Mouse (Mus musculus) lung, embryonic 14.5 days (tissue): ENCODE results near the gene Lhb. TPM values are rescaled to one million over a fixed set of nuclear protein-coding genes. Genes with fewer than 3 reads are reported as not detected.

Experiments
- ATAC-seq: fragments of 200-750 bp; cut with Nextera tagmentation; 2 replicates; pipeline ENCODE4 v1.8.0; 2017; ENCODE audit warnings: mild to moderate bottlenecking, moderate TSS enrichment, moderate library complexity; ENCODE audit not compliant: insufficient read depth
- DNase-seq: peaks from one replicate; pipeline ENCODE4 v3.0.0-alpha.2; 2015
- H3K27ac ChIP-seq: fragments of 300-500 bp; sonication (generic); 2 replicates; pipeline ENCODE4 v1.5.1; 2014; ENCODE audit warnings: low read depth, mild to moderate bottlenecking, moderate library complexity
- H3K27me3 ChIP-seq: fragments of 300-500 bp; sonication (generic); 2 replicates; pipeline ENCODE4 v1.6.1; 2014; ENCODE audit warnings: low read length, control low read depth; ENCODE audit not compliant: insufficient read depth
- H3K36me3 ChIP-seq: fragments of 300-500 bp; sonication (generic); 2 replicates; pipeline ENCODE4 v1.6.1; 2014; ENCODE audit warnings: control low read depth; ENCODE audit not compliant: insufficient read depth
- H3K4me1 ChIP-seq: fragments of 300-500 bp; sonication (generic); 2 replicates; pipeline ENCODE4 v1.6.1; 2014; ENCODE audit warnings: antibody characterized with exemption, control low read depth; ENCODE audit not compliant: insufficient read depth
- H3K4me2 ChIP-seq: fragments of 300-500 bp; sonication (generic); 2 replicates; pipeline ENCODE4 v1.6.1; 2014; ENCODE audit warnings: mild to moderate bottlenecking
- H3K4me3 ChIP-seq: fragments of 300-500 bp; sonication (generic); 2 replicates; pipeline ENCODE4 v1.5.1; 2014; ENCODE audit warnings: low read depth, low read length
- H3K9ac ChIP-seq: fragments of 300-500 bp; sonication (generic); 2 replicates; pipeline ENCODE4 v1.6.1; 2014
- H3K9me3 ChIP-seq: fragments of 300-500 bp; sonication (generic); 2 replicates; pipeline ENCODE4 v1.6.1; 2016; ENCODE audit warnings: low read depth, low read length, control low read depth
- CTCF ChIP-seq: IDR thresholded peaks from 2 replicates; pipeline ENCODE4 v1.5.1; 2016; ENCODE audit warnings: antibody characterized with exemption, low read depth
- WGBS: fragments of 180-500 bp; shearing (Covaris S2); extraction: QIAGEN DNeasy Blood & Tissue Kit; methylation state at CpG from one replicate; pipeline ENCODE4 v1.1.7; 2014; 5-methylcytosine and 5-hydroxymethylcytosine counted together
- polyA plus RNA-seq: library from polyadenylated mRNA; unstranded; fragments of >200 nt; fragmentation: Nextera tagmentation; extraction: Ambion mirVana; gene quantifications from 2 replicates; pipeline ENCODE4 v1.2.1, GENCODE M21; 2014

The Lhb gene
- polyA plus RNA-seq, 1 experiment from 2014 or later: not detected

DNA sequence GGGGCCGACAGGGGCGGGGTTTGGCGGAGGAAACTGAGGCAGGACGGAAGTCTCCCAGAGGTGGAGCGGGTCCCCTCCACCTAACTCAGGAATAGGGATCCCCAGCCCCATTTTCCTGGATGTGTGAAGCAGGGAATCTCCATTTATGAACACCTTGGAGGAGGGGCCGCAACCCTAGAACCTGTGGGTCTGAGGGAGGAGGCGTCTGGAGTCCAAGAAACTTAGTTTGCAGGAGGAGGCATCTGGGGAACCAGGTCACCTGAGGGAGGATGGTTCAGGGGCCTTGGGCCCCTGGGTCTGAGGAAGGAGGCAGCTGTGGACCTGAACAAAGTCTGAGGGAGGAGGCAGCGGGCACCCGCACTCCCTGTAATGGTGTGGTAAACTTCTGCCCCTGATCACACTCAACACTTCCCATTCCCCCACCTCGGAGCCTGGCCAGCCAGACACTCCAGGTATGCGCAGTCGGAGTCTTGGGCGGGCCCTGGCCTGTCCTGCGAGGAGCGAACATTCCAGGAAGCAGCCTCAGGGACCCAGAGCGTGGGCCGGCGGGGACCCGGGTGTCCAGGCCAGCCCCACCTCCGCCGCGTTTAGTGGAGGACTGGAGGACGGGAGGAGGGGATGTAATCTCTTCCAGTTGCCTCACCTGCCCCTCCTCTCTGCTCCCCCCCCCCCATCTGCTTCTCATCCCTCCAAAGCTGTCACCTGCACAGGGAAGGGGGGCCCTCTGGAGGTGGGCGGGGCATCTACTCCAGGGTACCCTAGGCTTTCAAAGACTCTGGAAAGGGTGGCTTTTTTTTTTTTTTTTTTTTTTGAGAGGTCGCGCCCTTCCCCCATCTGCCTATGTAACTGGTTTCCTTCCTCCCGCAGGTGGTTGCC lies 6.5 kb upstream of the Lhb start:
- Histone ChIP-seq H3K36me3 (no peaks in the 10 kb centered on the region), H3K4me1 (peaks cover 13% of the 10 kb centered on the region; the same call in 1 of the 2 replicates), H3K27me3 (peaks cover 74% of the 10 kb centered on the region), H3K9ac (peak overlapping the region; percentile 56), H3K27ac (peak overlapping the region; percentile 72), H3K4me2 (peak overlapping the region; percentile 90), H3K4me3 (peak overlapping the region; percentile 54), H3K9me3 (no peaks in the 10 kb centered on the region)
- peak; percentile 45 for ATAC-seq
- DNase-seq: no peak
- 1% methylated on average over 26 of the region's 27 CpGs for WGBS
- TF ChIP-seq CTCF: no peak

GRCm38 (mm10) chr7:45414740-45415224 lies 5.8 kb upstream of the Lhb start:
- peak overlapping the region; percentile 90 for H3K4me2 ChIP-seq

DNA sequence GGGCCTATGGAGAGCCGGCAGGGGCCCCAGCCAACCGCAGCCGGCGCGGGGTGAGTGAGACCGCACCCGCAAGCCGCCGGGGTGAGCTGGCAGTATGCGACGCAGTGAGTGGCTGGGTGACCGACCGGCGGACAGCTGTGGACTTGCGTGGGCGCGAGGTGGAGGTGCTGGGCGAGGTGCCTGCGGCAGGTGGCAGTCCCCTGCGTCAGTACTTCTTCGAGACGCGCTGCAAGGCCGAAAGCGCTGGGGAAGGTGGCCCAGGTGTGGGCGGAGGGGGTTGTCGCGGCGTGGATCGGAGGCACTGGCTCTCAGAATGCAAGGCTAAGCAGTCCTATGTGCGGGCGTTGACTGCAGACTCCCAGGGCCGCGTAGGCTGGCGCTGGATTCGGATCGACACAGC lies 5.0 kb upstream of the Lhb start:
- Histone ChIP-seq H3K9ac (peak overlapping the region; percentile 23; the same call in 1 of the 2 replicates), H3K27ac (no peak overlapping the region), H3K4me3 (peak overlapping the region; percentile 15; the same call in 1 of the 2 replicates), H3K4me2 (peak overlapping the region; percentile 48), H3K36me3 (peaks cover 2% of the 10 kb centered on the region; the same call in 1 of the 2 replicates), H3K9me3 (no peaks in the 10 kb centered on the region), H3K27me3 (peaks cover 66% of the 10 kb centered on the region), H3K4me1 (peaks cover 17% of the 10 kb centered on the region; the same call in 1 of the 2 replicates)
- DNase-seq: no peak
- no peak for ATAC-seq
- no peak for TF ChIP-seq CTCF
- WGBS: 10% methylated on average over 37 of the region's 37 CpGs

More at GRCm38 (mm10) chr7:45414740-45415224, 5.8 kb upstream of the Lhb start:
- Histone ChIP-seq H3K4me3 (peak overlapping the region; percentile 54; the same call in 1 of the 2 replicates), H3K9ac (no peak overlapping the region), H3K9me3 (no peaks in the 10 kb centered on the region), H3K27me3 (peaks cover 68% of the 10 kb centered on the region), H3K27ac (no peak overlapping the region), H3K36me3 (no peaks in the 10 kb centered on the region), H3K4me1 (peaks cover 13% of the 10 kb centered on the region; the same call in 1 of the 2 replicates)
- 45% methylated on average over 12 of the region's 12 CpGs for WGBS
- no peak for TF ChIP-seq CTCF
- no peak for DNase-seq
- no peak for ATAC-seq

DNA sequence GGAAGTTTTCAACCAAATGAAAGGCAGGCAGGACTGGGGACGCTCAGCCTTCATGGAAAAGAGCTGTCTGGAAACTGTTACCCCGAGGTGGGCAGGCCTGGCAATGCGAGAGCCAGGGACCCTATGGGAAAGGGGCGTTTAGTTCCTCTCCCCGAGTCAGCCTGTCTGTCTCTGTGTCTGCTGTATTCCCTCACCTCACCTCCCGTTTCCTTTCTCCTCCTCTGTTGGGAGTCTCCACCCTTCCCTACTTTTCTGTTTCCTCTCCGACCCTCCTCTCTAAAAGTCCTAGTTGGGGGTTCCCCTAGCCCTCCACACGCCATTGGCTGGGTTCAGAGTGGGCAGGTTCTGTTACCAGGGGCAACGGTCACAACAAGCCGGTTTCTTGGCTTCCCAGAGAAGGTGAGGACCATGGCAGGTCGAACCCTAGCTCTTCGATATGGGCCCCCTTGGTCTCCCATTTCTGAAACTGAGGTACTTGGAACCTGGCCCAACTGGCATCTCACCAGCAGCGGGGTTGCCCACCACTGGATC lies 2.6 kb upstream of the Lhb start:
- H3K9me3 ChIP-seq: no peaks in the 10 kb centered on the region
- 9% methylated on average over 13 of the region's 13 CpGs for WGBS

DNA sequence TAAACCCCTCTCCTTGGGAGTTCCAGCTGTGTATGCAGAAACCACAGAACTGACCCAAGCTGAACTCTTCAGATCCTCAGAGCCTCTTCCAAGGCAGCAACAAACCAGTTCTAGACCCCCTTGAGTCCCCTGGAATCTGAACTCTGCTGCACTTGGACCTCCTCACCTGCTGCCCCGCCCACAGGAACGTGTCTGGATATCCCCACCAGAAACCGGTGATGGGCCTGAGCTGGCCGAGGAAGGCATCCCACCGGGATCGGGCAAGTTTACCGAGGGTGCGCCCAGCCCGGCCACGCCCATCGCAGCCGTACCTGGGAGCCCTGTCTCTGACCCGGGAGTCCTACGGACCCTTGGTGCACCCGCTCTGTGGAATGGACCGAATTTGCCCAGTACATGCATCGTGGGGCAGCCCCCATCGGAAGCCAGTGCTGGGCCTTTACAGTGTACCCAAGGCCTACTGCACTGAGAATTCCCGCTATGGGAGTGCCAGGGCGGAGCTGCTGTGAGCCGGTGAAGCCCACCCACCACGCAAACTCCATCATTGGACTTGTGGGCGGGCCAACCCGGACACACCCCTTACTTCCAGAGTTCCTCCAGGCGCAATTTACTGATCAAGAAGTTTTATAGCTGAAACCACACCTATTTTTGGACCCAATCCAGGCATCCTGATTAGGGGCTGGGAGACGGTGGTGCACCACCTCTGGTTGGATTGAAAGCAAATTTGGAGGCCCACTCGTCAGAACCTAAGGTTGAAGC lies 583 bp upstream of the Lhb start:
- peak; percentile 54 for DNase-seq

More for the DNA sequence above, 2.6 kb upstream of the Lhb start:
- peaks cover 17% of the 10 kb centered on the region; the same call in 1 of the 2 replicates for H3K4me1 ChIP-seq
- H3K27me3 ChIP-seq: peaks cover 56% of the 10 kb centered on the region
- no peak for TF ChIP-seq CTCF
- peaks cover 26% of the 10 kb centered on the region for H3K36me3 ChIP-seq
- no peak overlapping the region for H3K9ac ChIP-seq
- peak overlapping the region; percentile 27; the same call in 1 of the 2 replicates for H3K4me2 ChIP-seq
- H3K27ac ChIP-seq: no peak overlapping the region
- ATAC-seq: no peak
- no peak overlapping the region for H3K4me3 ChIP-seq
- no peak for DNase-seq

DNA sequence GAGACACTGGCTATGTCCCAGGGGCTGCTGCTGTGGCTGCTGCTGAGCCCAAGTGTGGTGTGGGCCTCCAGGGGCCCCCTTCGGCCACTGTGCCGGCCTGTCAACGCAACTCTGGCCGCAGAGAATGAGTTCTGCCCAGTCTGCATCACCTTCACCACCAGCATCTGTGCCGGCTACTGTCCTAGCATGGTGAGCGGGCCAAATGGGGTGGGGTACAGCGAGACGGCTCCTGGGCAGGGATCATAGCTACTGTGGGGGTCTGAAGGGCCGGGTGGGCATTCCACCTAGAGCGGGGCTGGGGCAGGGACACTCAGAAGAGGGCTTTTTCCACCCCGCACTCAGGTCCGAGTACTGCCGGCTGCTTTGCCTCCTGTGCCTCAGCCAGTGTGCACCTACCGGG lies 574 bp downstream of the Lhb start:
- H3K27me3 ChIP-seq: peaks cover 27% of the 10 kb centered on the region
- WGBS: 90% methylated on average over 14 of the region's 14 CpGs

More for the DNA sequence above, 583 bp upstream of the Lhb start:
- peak; percentile 32 for ATAC-seq
- Histone ChIP-seq H3K27me3 (peaks cover 38% of the 10 kb centered on the region), H3K9ac (no peak overlapping the region), H3K4me2 (peak overlapping the region; percentile 27), H3K27ac (no peak overlapping the region), H3K9me3 (no peaks in the 10 kb centered on the region), H3K36me3 (peaks cover 46% of the 10 kb centered on the region), H3K4me3 (no peak overlapping the region), H3K4me1 (peaks cover 11% of the 10 kb centered on the region; the same call in 1 of the 2 replicates)
- no peak for TF ChIP-seq CTCF
- 9% methylated on average over 27 of the region's 27 CpGs for WGBS

More for the DNA sequence above, 574 bp downstream of the Lhb start:
- TF ChIP-seq CTCF: no peak
- Histone ChIP-seq H3K4me1 (0 out of 2 replicates have a peak, but pooled peaks cover 8% of the 10 kb centered on the region), H3K4me2 (no peak overlapping the region), H3K4me3 (no peak overlapping the region), H3K36me3 (peaks cover 57% of the 10 kb centered on the region), H3K9me3 (no peaks in the 10 kb centered on the region), H3K9ac (no peak overlapping the region), H3K27ac (no peak overlapping the region)
- DNase-seq: no peak
- ATAC-seq: no peak
